Mouse (Mus musculus) CH12.LX (cell line): ENCODE data around the gene Spag6l.

Experiments used
- CHD1 ChIP-seq: IDR thresholded peaks from 2 replicates; pipeline ENCODE4 v1.6.1; 2012; ENCODE audit warnings: low read depth, low read length, improper control_type of control experiment, inconsistent platforms
- CTCF ChIP-seq, 2 experiments: IDR thresholded peaks in 1 of 2; conservative IDR thresholded peaks in 1 of 2; 2 replicates each; pipeline ENCODE4 v1.5.1; 2011 to 2012; ENCODE audit warnings: low read depth in 2 of 2, low read length in 2 of 2, improper control_type of control experiment in 1 of 2, inconsistent platforms in 1 of 2, mild to moderate bottlenecking in 1 of 2, moderate library complexity in 1 of 2
- MAX ChIP-seq: IDR thresholded peaks from 2 replicates; pipeline ENCODE4 v1.6.1; 2011; ENCODE audit warnings: low read length, improper control_type of control experiment
- POLR2A ChIP-seq: IDR thresholded peaks from 2 replicates; pipeline ENCODE4 v1.6.1; 2011; ENCODE audit warnings: low read depth, mild to moderate bottlenecking, improper control_type of control experiment, low read length
- ZKSCAN1 ChIP-seq: IDR thresholded peaks from 2 replicates; pipeline ENCODE4 v1.6.1; 2012; ENCODE audit warnings: low read depth, inconsistent platforms, low read length, improper control_type of control experiment, borderline replicate concordance
- ZMIZ1 ChIP-seq: IDR thresholded peaks from 2 replicates; pipeline ENCODE4 v1.6.1; 2012; ENCODE audit warnings: low read depth, mild to moderate bottlenecking, inconsistent platforms, low read length, improper control_type of control experiment

GRCm38 (mm10) chr16:16863978-16864377 lies 34.7 kb upstream of the Spag6l start, which contains the start of gene Igll1:
- TF ChIP-seq CHD1 (no peak), POLR2A (no peak), CTCF (conservative IDR thresholded peaks at IDR 0.05 in 1 of 2, IDR thresholded peaks at IDR 0.05 in 1 of 2; ENCODE audit: low read depth in 2 of 2, low read length in 2 of 2) (no peak), ZKSCAN1 (no peak), MAX (no peak), ZMIZ1 (no peak)
